Mouse (Mus musculus): ENCODE measurements around the gene Gpr137c. TPM values are rescaled to one million over a fixed set of nuclear protein-coding genes. Genes with fewer than 3 reads are reported as not detected.

Gpr137c gene
- polyA plus RNA-seq, 1 experiment: 3.8 TPM

- TF ChIP-seq POLR2A (IDR thresholded peaks at IDR 0.05; ENCODE audit: borderline replicate concordance, extremely low read depth, low read depth, low read length) (no peak), CTCF (IDR thresholded peaks at IDR 0.05; ENCODE audit: insufficient read depth, low read length) (no peak)
- Histone ChIP-seq H3K4me1 (ENCODE audit: control insufficient read depth, insufficient read depth, low read length) (no peaks in the 10 kb centered on the region), H3K4me3 (replicated peaks; ENCODE audit: extremely low read depth, low read depth, low read length) (no peak overlapping the region)
- no peak for DNase-seq
- WGBS: 82% methylated on average over 3 of the region's 3 CpGs
Measured at GRCm38 (mm10) chr14:45263831-45264592, 44.5 kb downstream of the Gpr137c start.

- 91% methylated on average over 6 of the region's 6 CpGs for whole genome bisulfite sequencing
- Histone ChIP-seq H3K4me1 (ENCODE audit: control insufficient read depth, insufficient read depth, low read length) (no peaks in the 10 kb centered on the region), H3K4me3 (replicated peaks; ENCODE audit: extremely low read depth, low read depth, low read length) (no peak overlapping the region)
- TF ChIP-seq POLR2A (IDR thresholded peaks at IDR 0.05; ENCODE audit: borderline replicate concordance, extremely low read depth, low read depth, low read length) (no peak), CTCF (IDR thresholded peaks at IDR 0.05; ENCODE audit: insufficient read depth, low read length) (no peak)
- DNase-seq: no peak
Measured at GRCm38 (mm10) chr14:45275816-45276215, 56.3 kb downstream of the Gpr137c start.

DNA sequence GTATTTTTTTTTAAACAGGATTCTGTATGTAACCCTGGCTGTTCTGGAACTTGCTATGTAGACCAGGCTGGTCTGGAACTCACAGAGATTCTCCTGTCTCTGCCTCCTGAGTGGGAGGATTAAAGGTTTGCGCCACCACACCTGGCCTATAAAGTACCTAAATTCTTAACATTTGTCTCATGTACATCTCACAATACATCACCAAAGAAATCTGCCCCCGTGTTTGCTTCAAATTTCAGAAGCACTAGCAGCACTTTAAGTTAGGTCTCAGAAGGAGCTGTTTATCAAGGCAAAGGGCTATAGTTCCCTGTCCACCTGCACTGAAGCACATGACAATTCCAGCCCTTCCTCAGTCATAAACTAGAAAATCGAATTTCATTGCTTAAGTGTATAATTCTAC lies 62.5 kb downstream of the Gpr137c start:
- Histone ChIP-seq H3K4me1 (ENCODE audit: control insufficient read depth, insufficient read depth, low read length) (no peaks in the 10 kb centered on the region), H3K4me3 (replicated peaks; ENCODE audit: extremely low read depth, low read depth, low read length) (no peak overlapping the region)
- WGBS: 80% methylated on average over 3 of the region's 3 CpGs
- no peak for TF ChIP-seq POLR2A (IDR thresholded peaks at IDR 0.05; ENCODE audit: borderline replicate concordance, extremely low read depth, low read depth, low read length)
- no peak for TF ChIP-seq CTCF (IDR thresholded peaks at IDR 0.05; ENCODE audit: insufficient read depth, low read length)
- DNase-seq: no peak

DNA sequence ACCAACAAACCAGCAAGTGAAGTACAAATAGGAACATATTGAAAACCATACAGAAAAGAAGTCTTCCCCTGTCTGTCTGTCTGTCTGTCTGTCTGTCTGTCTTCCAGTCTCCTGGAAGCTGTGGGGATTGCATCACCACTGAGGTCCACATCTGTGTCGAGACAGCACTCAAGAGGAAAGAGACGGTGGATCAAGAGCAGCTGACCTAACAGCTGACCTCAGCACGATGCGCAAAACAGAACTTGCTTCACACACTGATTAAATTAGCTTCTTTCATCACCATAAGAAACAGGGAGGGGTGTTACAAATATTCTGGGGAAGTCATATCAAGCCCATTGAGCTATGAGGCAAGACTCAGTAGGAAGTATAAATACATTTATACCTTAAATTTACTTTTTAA lies 72.1 kb downstream of the Gpr137c start:
- no peak for TF ChIP-seq CTCF (IDR thresholded peaks at IDR 0.05; ENCODE audit: insufficient read depth, low read length)
- no peak for TF ChIP-seq POLR2A (IDR thresholded peaks at IDR 0.05; ENCODE audit: borderline replicate concordance, extremely low read depth, low read depth, low read length)
- 72% methylated on average over 4 of the region's 4 CpGs for WGBS
- DNase-seq: no peak

GRCm38 (mm10) chr14:45303939-45304338 lies 84.4 kb downstream of the Gpr137c start:
- Histone ChIP-seq H3K4me3 (replicated peaks; ENCODE audit: extremely low read depth, low read depth, low read length) (no peak overlapping the region), H3K4me1 (ENCODE audit: control insufficient read depth, insufficient read depth, low read length) (no peaks in the 10 kb centered on the region)
- 75% methylated on average over 4 of the region's 4 CpGs for WGBS
- no peak for DNase-seq
- no peak for TF ChIP-seq POLR2A (IDR thresholded peaks at IDR 0.05; ENCODE audit: borderline replicate concordance, extremely low read depth, low read depth, low read length)
- TF ChIP-seq CTCF (IDR thresholded peaks at IDR 0.05; ENCODE audit: insufficient read depth, low read length): no peak

More for the DNA sequence above, 72.1 kb downstream of the Gpr137c start:
- no peaks in the 10 kb centered on the region for H3K4me1 ChIP-seq (ENCODE audit: control insufficient read depth, insufficient read depth, low read length)
- H3K4me3 ChIP-seq (replicated peaks; ENCODE audit: extremely low read depth, low read depth, low read length): no peak overlapping the region

- H3K4me1 ChIP-seq (ENCODE audit: control insufficient read depth, insufficient read depth, low read length): no peaks in the 10 kb centered on the region
- no peak for TF ChIP-seq POLR2A (IDR thresholded peaks at IDR 0.05; ENCODE audit: borderline replicate concordance, extremely low read depth, low read depth, low read length)
- TF ChIP-seq CTCF (IDR thresholded peaks at IDR 0.05; ENCODE audit: insufficient read depth, low read length): no peak
- WGBS: 77% methylated on average over 4 of the region's 4 CpGs
- DNase-seq: no peak
- no peak overlapping the region for H3K4me3 ChIP-seq (replicated peaks; ENCODE audit: extremely low read depth, low read depth, low read length)
Measured at GRCm38 (mm10) chr14:45304389-45304788, 84.9 kb downstream of the Gpr137c start.

DNA sequence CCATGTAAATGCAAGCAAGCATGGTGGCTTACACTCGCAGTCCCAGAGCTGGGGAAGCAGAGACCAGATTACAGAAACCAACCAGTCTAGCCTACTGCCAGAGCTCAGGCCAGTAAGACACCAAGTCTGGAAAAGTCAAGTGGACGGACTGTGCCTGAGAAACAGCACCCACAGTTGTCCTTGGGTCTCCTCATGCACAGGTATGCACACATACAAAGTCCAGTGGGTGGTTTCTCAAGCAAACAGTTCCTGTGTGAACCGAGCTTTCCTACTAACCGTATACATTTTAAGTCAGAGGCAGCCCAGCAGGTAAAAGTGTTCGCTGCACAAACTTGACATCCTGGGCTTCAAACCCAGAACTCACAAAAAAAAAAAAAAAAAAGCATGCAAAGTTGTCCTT lies 86.3 kb downstream of the Gpr137c start:
- TF ChIP-seq CTCF (IDR thresholded peaks at IDR 0.05; ENCODE audit: insufficient read depth, low read length) (no peak), POLR2A (IDR thresholded peaks at IDR 0.05; ENCODE audit: borderline replicate concordance, extremely low read depth, low read depth, low read length) (no peak)
- Histone ChIP-seq H3K4me3 (replicated peaks; ENCODE audit: extremely low read depth, low read depth, low read length) (no peak overlapping the region), H3K4me1 (ENCODE audit: control insufficient read depth, insufficient read depth, low read length) (no peaks in the 10 kb centered on the region; the same call in 1 of the 2 replicates)
- no peak for DNase-seq
- 88% methylated on average over 5 of the region's 5 CpGs for WGBS

- TF ChIP-seq POLR2A (IDR thresholded peaks at IDR 0.05; ENCODE audit: borderline replicate concordance, extremely low read depth, low read depth, low read length): no peak
- no peak for TF ChIP-seq CTCF (IDR thresholded peaks at IDR 0.05; ENCODE audit: insufficient read depth, low read length)
Measured at GRCm38 (mm10) chr14:45307630-45308328, 88.3 kb downstream of the Gpr137c start.

DNA sequence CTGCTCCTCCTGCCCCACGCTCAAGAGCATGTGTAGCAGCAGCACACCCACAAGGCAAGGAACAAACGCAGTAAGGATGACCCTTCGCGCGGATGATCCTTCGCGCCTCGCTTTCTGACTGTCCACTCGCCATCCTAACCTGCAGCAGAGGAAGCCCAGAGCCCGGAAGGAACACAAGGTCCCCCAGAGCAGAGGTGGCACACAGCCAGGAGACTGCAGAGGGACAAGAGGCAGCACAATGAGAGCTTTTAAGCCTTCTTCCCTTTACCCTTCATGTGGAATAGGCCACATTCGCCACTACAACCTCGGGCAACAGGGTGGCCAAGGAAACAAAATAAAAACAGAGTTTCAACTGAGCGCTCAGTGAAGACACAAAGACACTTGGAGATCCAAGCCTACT lies 90.1 kb downstream of the Gpr137c start:
- TF ChIP-seq CTCF (IDR thresholded peaks at IDR 0.05; ENCODE audit: insufficient read depth, low read length): no peak
- TF ChIP-seq POLR2A (IDR thresholded peaks at IDR 0.05; ENCODE audit: borderline replicate concordance, extremely low read depth, low read depth, low read length): no peak
- Histone ChIP-seq H3K4me3 (replicated peaks; ENCODE audit: extremely low read depth, low read depth, low read length) (no peak overlapping the region), H3K4me1 (ENCODE audit: control insufficient read depth, insufficient read depth, low read length) (no peaks in the 10 kb centered on the region; the same call in none of the 2 replicates)
- DNase-seq: no peak
- 69% methylated on average over 13 of the region's 13 CpGs for WGBS

More at GRCm38 (mm10) chr14:45307630-45308328, 88.3 kb downstream of the Gpr137c start:
- 81% methylated on average over 8 of the region's 8 CpGs for whole genome bisulfite sequencing
- DNase-seq: no peak
- Histone ChIP-seq H3K4me3 (replicated peaks; ENCODE audit: extremely low read depth, low read depth, low read length) (no peak overlapping the region), H3K4me1 (ENCODE audit: control insufficient read depth, insufficient read depth, low read length) (no peaks in the 10 kb centered on the region; the same call in 1 of the 2 replicates)

Measured in lung, adult 2 months (tissue).